Mouse (Mus musculus) heart, adult 11 months (tissue): ENCODE results near the gene Gm5798.
"Not testable (repeated sequence)": the region's sequence is repeated elsewhere in the genome, so short reads cannot be mapped to it uniquely, and the experiment has no call there.

Experiments used
- DNase-seq: peaks from one replicate; pipeline ENCODE4 v3.0.0; 2022

The Gm5798 gene

GRCm38 (mm10) chr14:41348309-41348708 is at the start of gene Gm5798:
Gene Gm5798, plus strand, starts transcription at chr14:41348609.
- not testable (repeated sequence) for DNase-seq

GRCm38 (mm10) chr14:41386279-41386678 is 37.9 kb downstream of the Gm5798 start, which contains the start of gene Gm7945:
Gene Gm7945, minus strand, starts transcription at chr14:41386379.
- not testable (repeated sequence) for DNase-seq
